Mouse (Mus musculus) heart, postnatal 0 days (tissue): ENCODE measurements around the gene Fermt2.

Experiments used
- CTCF ChIP-seq: IDR thresholded peaks from 2 replicates; pipeline ENCODE4 v1.5.1; 2016; ENCODE audit warnings: antibody characterized with exemption, control low read depth, low read depth
- EP300 ChIP-seq: IDR thresholded peaks from 2 replicates; pipeline ENCODE4 v1.6.1; 2016; ENCODE audit warnings: antibody characterized with exemption, low read depth

GRCm38 (mm10) chr14:45497116-45497515, 32.8 kb downstream of the Fermt2 start:
- TF ChIP-seq EP300 (no peak), CTCF (no peak)
